Mouse (Mus musculus) kidney, postnatal 0 days (tissue): ENCODE measurements at regions not wholly inside any gene's neighbourhood (a gene's known extent, or its start where the extent isn't known, plus 50 kb on each side); places are given as distances from the start of the nearest gene placed in this dataset.

Experiments used
- ATAC-seq: fragments of 200-750 bp; cut with Nextera tagmentation; replicated peaks from 2 replicates; pipeline ENCODE4 v1.8.0; 2017; ENCODE audit warnings: low read depth, moderate number of reproducible peaks, moderate TSS enrichment, moderate library complexity; ENCODE audit not compliant: low FRiP score
- DNase-seq: peaks from one replicate; pipeline ENCODE4 v3.0.0-alpha.2; 2016; ENCODE audit warnings: low spot score
- H3K27ac ChIP-seq: fragments of 300-500 bp; sonication (generic); 2 replicates; pipeline ENCODE4 v1.5.1; 2014; ENCODE audit warnings: mild to moderate bottlenecking
- H3K27me3 ChIP-seq: fragments of 300-500 bp; sonication (generic); 2 replicates; pipeline ENCODE4 v1.6.1; 2014; ENCODE audit warnings: low read length, mixed read lengths; ENCODE audit not compliant: insufficient read depth
- H3K36me3 ChIP-seq: fragments of 300-500 bp; sonication (generic); 2 replicates; pipeline ENCODE4 v1.6.1; 2014; ENCODE audit warnings: low read length, mixed read lengths; ENCODE audit not compliant: insufficient read depth
- H3K4me1 ChIP-seq: fragments of 300-500 bp; sonication (generic); replicated peaks from 2 replicates; pipeline ENCODE4 v1.6.1; 2014; ENCODE audit warnings: antibody characterized with exemption, low read length, mixed read lengths; ENCODE audit not compliant: insufficient read depth
- H3K4me2 ChIP-seq: fragments of 300-500 bp; sonication (generic); 2 replicates; pipeline ENCODE4 v1.6.1; 2014; ENCODE audit warnings: mild to moderate bottlenecking, low read length, moderate library complexity, mixed read lengths
- H3K4me3 ChIP-seq: fragments of 300-500 bp; sonication (generic); replicated peaks from 2 replicates; pipeline ENCODE4 v1.5.1; 2014; ENCODE audit warnings: low read depth, low read length
- H3K9ac ChIP-seq: fragments of 300-500 bp; sonication (generic); 2 replicates; pipeline ENCODE4 v1.6.1; 2014; ENCODE audit warnings: low read depth, low read length
- H3K9me3 ChIP-seq: fragments of 300-500 bp; sonication (generic); replicated peaks from 2 replicates; pipeline ENCODE4 v1.6.1; 2016; ENCODE audit warnings: low read length, inconsistent platforms, mixed read lengths
- CTCF ChIP-seq: IDR thresholded peaks from 2 replicates; pipeline ENCODE4 v1.5.1; 2016; ENCODE audit warnings: antibody characterized with exemption, low read depth, mild to moderate bottlenecking, moderate library complexity
- WGBS: fragments of 180-500 bp; shearing (Covaris S2); extraction: QIAGEN DNeasy Blood & Tissue Kit; methylation state at CpG from one replicate; pipeline ENCODE4 v1.1.7; 2014; 5-methylcytosine and 5-hydroxymethylcytosine counted together

- H3K4me2 ChIP-seq, result 0 out of 2 replicates have a peak overlapping the region, but pooled peaks have one; percentile 27
- no peak overlapping the region for H3K4me3 ChIP-seq
- TF ChIP-seq CTCF, result peak; percentile 94
- ATAC-seq (peak; percentile 57), DNase-seq (peak; percentile 86)
- no peaks in the 10 kb centered on the region for H3K4me1 ChIP-seq
- no peak overlapping the region for H3K9ac ChIP-seq
- 6% methylated on average over 13 of the region's 13 CpGs for WGBS
- H3K27me3 ChIP-seq, result no peaks in the 10 kb centered on the region
- no peaks in the 10 kb centered on the region for H3K36me3 ChIP-seq
- no peak overlapping the region for H3K27ac ChIP-seq
- no peaks in the 10 kb centered on the region for H3K9me3 ChIP-seq
Observed at GRCm38 (mm10) chr13:53688489-53688888, 215.6 kb upstream of the Msx2 start.

- ATAC-seq, result no peak
Observed at GRCm38 (mm10) chr13:53684498-53684897, 211.6 kb upstream of the Msx2 start.

GRCm38 (mm10) chr13:53677187-53677586, 204.3 kb upstream of the Msx2 start:
- no peak for ATAC-seq
- TF ChIP-seq CTCF, result no peak
- WGBS, result 93% methylated on average over 10 of the region's 10 CpGs

More at GRCm38 (mm10) chr13:53684498-53684897, 211.6 kb upstream of the Msx2 start:
- H3K9ac ChIP-seq, result no peak overlapping the region
- WGBS, result 63% methylated on average over 5 of the region's 5 CpGs
- no peaks in the 10 kb centered on the region for H3K9me3 ChIP-seq
- TF ChIP-seq CTCF, result no peak
- H3K4me1 ChIP-seq, result no peaks in the 10 kb centered on the region
- no peaks in the 10 kb centered on the region for H3K36me3 ChIP-seq
- H3K4me3 ChIP-seq, result no peak overlapping the region
- DNase-seq, result no peak
- no peak overlapping the region for H3K4me2 ChIP-seq
- H3K27me3 ChIP-seq, result no peaks in the 10 kb centered on the region
- no peak overlapping the region for H3K27ac ChIP-seq

GRCm38 (mm10) chr13:53670361-53670760, 197.5 kb upstream of the Msx2 start:
- Histone ChIP-seq H3K4me3 (no peak overlapping the region), H3K27ac (no peak overlapping the region), H3K4me2 (no peak overlapping the region), H3K27me3 (no peaks in the 10 kb centered on the region), H3K9ac (no peak overlapping the region), H3K4me1 (no peaks in the 10 kb centered on the region), H3K36me3 (no peaks in the 10 kb centered on the region), H3K9me3 (no peaks in the 10 kb centered on the region; the same call in 1 of the 2 replicates)
- no peak for ATAC-seq
- TF ChIP-seq CTCF, result no peak
- peak; percentile 13 for DNase-seq
- 38% methylated on average over 19 of the region's 19 CpGs for WGBS

More at GRCm38 (mm10) chr13:53677187-53677586, 204.3 kb upstream of the Msx2 start:
- Histone ChIP-seq H3K4me2 (no peak overlapping the region), H3K27me3 (no peaks in the 10 kb centered on the region), H3K4me3 (no peak overlapping the region), H3K9me3 (no peaks in the 10 kb centered on the region), H3K36me3 (no peaks in the 10 kb centered on the region), H3K9ac (no peak overlapping the region), H3K4me1 (no peaks in the 10 kb centered on the region), H3K27ac (no peak overlapping the region)
- no peak for DNase-seq

GRCm38 (mm10) chr13:53667518-53667917, 194.6 kb upstream of the Msx2 start:
- Histone ChIP-seq H3K9ac (no peak overlapping the region), H3K4me2 (no peak overlapping the region), H3K4me1 (no peaks in the 10 kb centered on the region), H3K27me3 (no peaks in the 10 kb centered on the region), H3K9me3 (no peaks in the 10 kb centered on the region; the same call in 1 of the 2 replicates), H3K27ac (no peak overlapping the region), H3K36me3 (no peaks in the 10 kb centered on the region), H3K4me3 (no peak overlapping the region)
- TF ChIP-seq CTCF, result no peak
- no peak for DNase-seq
- ATAC-seq, result no peak
- WGBS, result 93% methylated on average over 4 of the region's 4 CpGs

- no peak overlapping the region for H3K4me2 ChIP-seq
- DNase-seq (no peak), ATAC-seq (no peak)
- no peak overlapping the region for H3K4me3 ChIP-seq
- no peaks in the 10 kb centered on the region for H3K4me1 ChIP-seq
- WGBS, result 82% methylated on average over 2 of the region's 2 CpGs
- H3K36me3 ChIP-seq, result no peaks in the 10 kb centered on the region
- H3K27me3 ChIP-seq, result no peaks in the 10 kb centered on the region
- no peaks in the 10 kb centered on the region; the same call in 1 of the 2 replicates for H3K9me3 ChIP-seq
- no peak overlapping the region for H3K9ac ChIP-seq
- H3K27ac ChIP-seq, result no peak overlapping the region
- peak; percentile 29 for TF ChIP-seq CTCF
Observed at GRCm38 (mm10) chr13:53665592-53665991, 192.7 kb upstream of the Msx2 start.
